8 mouse cellular contexts compared by ENCODE assay signal in genomic region chr5:123135471-123136360, GRCm38 (mm10). TPM values are rescaled to one million over a fixed set of nuclear protein-coding genes. Genes with fewer than 3 reads are reported as not detected.
A peak's percentile ranks its signal among the peaks of the same experiment; 100 is the strongest.
DNase-seq lines count a peak whose midpoint lies in the region; ATAC-seq and TF ChIP-seq lines count a peak whose summit lies in the region.

No protein-coding gene starts in this region.

- no peaks in the 10 kb centered on the region for H3K36me3 ChIP-seq in liver, embryonic 11.5 days (ENCODE audit: control insufficient read depth, insufficient read depth, low read length)
- H3K36me3 ChIP-seq in midbrain, postnatal 0 days (ENCODE audit: insufficient read depth, low read length): no peaks in the 10 kb centered on the region

- 6% methylated on average over 30 of the region's 30 CpGs for WGBS in liver, embryonic 11.5 days
- WGBS in midbrain, postnatal 0 days: 3% methylated on average over 30 of the region's 30 CpGs

- H3K27me3 ChIP-seq in liver, embryonic 11.5 days (replicated peaks; ENCODE audit: control insufficient read depth, insufficient read depth, low read length): no peaks in the 10 kb centered on the region
- H3K27me3 ChIP-seq in midbrain, postnatal 0 days (ENCODE audit: insufficient read depth, low read length): no peaks in the 10 kb centered on the region

- H3K9me3 ChIP-seq in liver, embryonic 11.5 days (ENCODE audit: control insufficient read depth, low read length): no peaks in the 10 kb centered on the region
- H3K9me3 ChIP-seq in midbrain, postnatal 0 days (ENCODE audit: low read length): no peaks in the 10 kb centered on the region

- peak overlapping the region; percentile 100 for H3K4me2 ChIP-seq in liver, embryonic 11.5 days
- peak overlapping the region; percentile 99 for H3K4me2 ChIP-seq in midbrain, postnatal 0 days (ENCODE audit: low read depth, low read length, poor library complexity, severe bottlenecking)

- peak overlapping the region; percentile 100 for H3K27ac ChIP-seq in liver, embryonic 11.5 days (ENCODE audit: low read depth, low read length)
- peak overlapping the region; percentile 99 for H3K27ac ChIP-seq in midbrain, postnatal 0 days (ENCODE audit: low read depth, low read length)

- H3K4me3 ChIP-seq in liver, embryonic 11.5 days (ENCODE audit: low read depth, low read length): peak overlapping the region; percentile 97
- peak overlapping the region; percentile 91 for H3K4me3 ChIP-seq in midbrain, postnatal 0 days (ENCODE audit: low read depth, low read length)

- H3K4me1 ChIP-seq in liver, embryonic 11.5 days (replicated peaks; ENCODE audit: control insufficient read depth, insufficient read depth, low read length): peaks cover 73% of the 10 kb centered on the region
- peaks cover 23% of the 10 kb centered on the region for H3K4me1 ChIP-seq in midbrain, postnatal 0 days (ENCODE audit: insufficient read depth, low read length)

- peak overlapping the region; percentile 100 for H3K9ac ChIP-seq in liver, embryonic 11.5 days (ENCODE audit: low read depth, low read length)
- H3K9ac ChIP-seq in midbrain, postnatal 0 days (replicated peaks; ENCODE audit: low read length, poor library complexity, severe bottlenecking): peak overlapping the region; percentile 97

- TF ChIP-seq CTCF in midbrain, postnatal 0 days (IDR thresholded peaks at IDR 0.05): no peak

- peak; percentile 19 for ATAC-seq in liver, embryonic 11.5 days (replicated peaks; ENCODE audit: low FRiP score)
- ATAC-seq in midbrain, postnatal 0 days (ENCODE audit: low FRiP score): no peak

- DNase-seq in right cerebral cortex, adult 18-20 months: peak; percentile 75
- no peak for DNase-seq in right cerebral cortex, postnatal 36 days (ENCODE audit: low spot score in 2 of 2)
- peak; percentile 66 for DNase-seq in embryo, embryonic 9.5 days (ENCODE audit: extremely low spot score)
- DNase-seq in heart, adult 18-20 months: peak; percentile 97 to 98
- DNase-seq in kidney, adult 18-20 months: peak; percentile 95
- DNase-seq in liver, embryonic 11.5 days (ENCODE audit: low spot score): peak; percentile 75
- DNase-seq in midbrain, postnatal 0 days (ENCODE audit: low spot score): peak; percentile 66
- DNase-seq in testis, postnatal 10 days (ENCODE audit: low spot score): peak; percentile 94

RNA-seq across cellular contexts. Expression of gene Rhof, which starts 3.2 kb away (rescaled TPM):
- 1 to 10 TPM in 1 of 2 experiments, under 1 TPM in 1; 0.55 to 2.6 TPM for total RNA-seq in heart, adult 18-20 months (2021)
- 4.6 and 4.8 TPM in 2 replicates for polyA plus RNA-seq in liver, embryonic 11.5 days (2014; fragmentation: Nextera tagmentation; extraction: Ambion mirVana)
- total RNA-seq in midbrain, postnatal 0 days (2014; rRNA removed): 37.2 and 47.8 TPM in 2 replicates
- polyA plus RNA-seq in midbrain, postnatal 0 days (2015; fragmentation: Nextera tagmentation; extraction: Ambion mirVana): 41.7 and 45.3 TPM in 2 replicates

RNA-seq across cellular contexts. Expression of gene Setd1b, which starts 6.3 kb away (rescaled TPM):
- total RNA-seq in heart, adult 18-20 months (2021): 10 to 100 TPM; 11.4 to 15.5 TPM
- polyA plus RNA-seq in liver, embryonic 11.5 days (2014; fragmentation: Nextera tagmentation; extraction: Ambion mirVana): 7.9 and 9.6 TPM in 2 replicates
- 5.3 and 5.9 TPM in 2 replicates for total RNA-seq in midbrain, postnatal 0 days (2014; rRNA removed)
- polyA plus RNA-seq in midbrain, postnatal 0 days (2015; fragmentation: Nextera tagmentation; extraction: Ambion mirVana): 7.2 and 8.8 TPM in 2 replicates

RNA-seq across cellular contexts. Expression of gene Psmd9, which starts 33.5 kb away (rescaled TPM):
- 10 to 100 TPM; 12.9 to 17.0 TPM for total RNA-seq in heart, adult 18-20 months (2021)
- 103 TPM in 2 replicates for polyA plus RNA-seq in liver, embryonic 11.5 days (2014; fragmentation: Nextera tagmentation; extraction: Ambion mirVana)
- 26.1 and 26.5 TPM in 2 replicates for total RNA-seq in midbrain, postnatal 0 days (2014; rRNA removed)
- polyA plus RNA-seq in midbrain, postnatal 0 days (2015; fragmentation: Nextera tagmentation; extraction: Ambion mirVana): 76.3 and 81.8 TPM in 2 replicates

RNA-seq across cellular contexts. Expression of gene Hpd, which starts 46.8 kb away (rescaled TPM):
- under 1 TPM in 1 of 2 experiments, not detected in 1; 0.51 TPM for total RNA-seq in heart, adult 18-20 months (2021)
- 2.5 and 3.5 TPM in 2 replicates for polyA plus RNA-seq in liver, embryonic 11.5 days (2014; fragmentation: Nextera tagmentation; extraction: Ambion mirVana)
- not detected in 2 replicates for total RNA-seq in midbrain, postnatal 0 days (2014; rRNA removed)
- not detected in 2 replicates for polyA plus RNA-seq in midbrain, postnatal 0 days (2015; fragmentation: Nextera tagmentation; extraction: Ambion mirVana)

Comparison
In these comparisons a context has a peak if more than half of its experiments do, and no peak if none do; other contexts are left out.
1. DNase-seq: peak in right cerebral cortex, adult 18-20 months (single experiment), embryo, embryonic 9.5 days (single experiment), heart, adult 18-20 months (2 of 2), kidney, adult 18-20 months (single experiment), liver, embryonic 11.5 days (single experiment), midbrain, postnatal 0 days (single experiment) and testis, postnatal 10 days (single experiment); none in right cerebral cortex, postnatal 36 days (0 of 2).
2. RNA of gene Rhof, which starts 3.2 kb away (total RNA-seq): 37.2 to 47.8 TPM in midbrain, postnatal 0 days; 0.55 to 2.6 TPM in heart, adult 18-20 months; every median in the first group is over 10 times any median in the second.